Mouse (Mus musculus) E14TG2a.4 (cell line): ENCODE data around the gene Hadhb.

Experiments used
- CTCF ChIP-seq: conservative IDR thresholded peaks from 2 replicates; pipeline ENCODE4 v1.5.1; 2014; ENCODE audit warnings: low read length
- NANOG ChIP-seq: IDR thresholded peaks from 2 replicates; pipeline ENCODE4 v1.6.1; 2014; ENCODE audit warnings: borderline replicate concordance, low read length, mixed read lengths

GRCm38 (mm10) chr5:30154013-30154412 lies 1.0 kb upstream of the Hadhb start:
- no peak for TF ChIP-seq CTCF
- TF ChIP-seq NANOG = no peak
